Mouse (Mus musculus): Measurements from ENCODE around the gene Calcrl.

GRCm38 (mm10) chr2:84366742-84367141 is 58.5 kb downstream of the Calcrl start:
- TF ChIP-seq GATA1 (IDR thresholded peaks at IDR 0.05; ENCODE audit: borderline replicate concordance, low read length) (no peak), FLI1 (IDR thresholded peaks at IDR 0.05; ENCODE audit: low read length) (no peak)

Measured in megakaryocyte, embryonic 14.5 days (primary cell).